Mouse (Mus musculus) liver, embryonic 12.5 days (tissue): ENCODE measurements at regions not wholly inside any gene's neighbourhood (a gene's known extent, or its start where the extent isn't known, plus 50 kb on each side); places are given as distances from the start of the nearest gene placed in this dataset.

Source experiments
- ATAC-seq: fragments of 200-750 bp; cut with Nextera tagmentation; 2 replicates; pipeline ENCODE4 v1.8.0; 2017; ENCODE audit warnings: moderate number of reproducible peaks, mild to moderate bottlenecking, moderate library complexity
- H3K27ac ChIP-seq: fragments of 300-500 bp; sonication (generic); 2 replicates; pipeline ENCODE4 v1.5.1; 2016; ENCODE audit warnings: mild to moderate bottlenecking
- H3K27me3 ChIP-seq: fragments of 300-500 bp; sonication (generic); replicated peaks from 2 replicates; pipeline ENCODE4 v1.6.1; 2016; ENCODE audit warnings: mild to moderate bottlenecking, moderate library complexity
- H3K36me3 ChIP-seq: fragments of 300-500 bp; sonication (generic); 2 replicates; pipeline ENCODE4 v1.6.1; 2016; ENCODE audit warnings: mild to moderate bottlenecking, moderate library complexity
- H3K4me1 ChIP-seq: fragments of 300-500 bp; sonication (generic); 2 replicates; pipeline ENCODE4 v1.6.1; 2016
- H3K4me2 ChIP-seq: fragments of 300-500 bp; sonication (generic); 2 replicates; pipeline ENCODE4 v1.6.1; 2016; ENCODE audit warnings: mild to moderate bottlenecking, moderate library complexity
- H3K4me3 ChIP-seq: fragments of 300-500 bp; sonication (generic); 2 replicates; pipeline ENCODE4 v1.5.1; 2016; ENCODE audit warnings: mild to moderate bottlenecking, moderate library complexity
- H3K9ac ChIP-seq: fragments of 300-500 bp; sonication (generic); 2 replicates; pipeline ENCODE4 v1.6.1; 2016; ENCODE audit warnings: mild to moderate bottlenecking, moderate library complexity
- H3K9me3 ChIP-seq: fragments of 300-500 bp; sonication (generic); replicated peaks from 2 replicates; pipeline ENCODE4 v1.6.1; 2016; ENCODE audit warnings: mild to moderate bottlenecking, moderate library complexity
- WGBS: fragments of 180-500 bp; shearing (Covaris S2); methylation state at CpG from one replicate; pipeline ENCODE4 v1.1.7; 2016; ENCODE audit not compliant: insufficient replicate concordance; 5-methylcytosine and 5-hydroxymethylcytosine counted together

- H3K36me3 ChIP-seq = no peaks in the 10 kb centered on the region
- no peak overlapping the region for H3K4me2 ChIP-seq
- H3K27me3 ChIP-seq = no peaks in the 10 kb centered on the region
- no peak overlapping the region for H3K9ac ChIP-seq
- no peaks in the 10 kb centered on the region for H3K9me3 ChIP-seq
- ATAC-seq = no peak
- H3K4me3 ChIP-seq = no peak overlapping the region
- H3K4me1 ChIP-seq = no peaks in the 10 kb centered on the region
- WGBS = 49% methylated on average over 1 of the region's 1 CpGs
- no peak overlapping the region for H3K27ac ChIP-seq
These were observed 107.3 kb upstream of the Paqr3 start for GRCm38 (mm10) chr5:97218712-97219111.

GRCm38 (mm10) chr5:97205606-97206005 lies 94.2 kb upstream of the Paqr3 start:
- no peaks in the 10 kb centered on the region for H3K4me1 ChIP-seq
- H3K27me3 ChIP-seq = no peaks in the 10 kb centered on the region
- no peak overlapping the region for H3K9ac ChIP-seq
- no peak for ATAC-seq
- no peaks in the 10 kb centered on the region for H3K36me3 ChIP-seq
- 54% methylated on average over 4 of the region's 4 CpGs for whole genome bisulfite sequencing
- H3K4me3 ChIP-seq = no peak overlapping the region
- H3K27ac ChIP-seq = no peak overlapping the region
- no peaks in the 10 kb centered on the region for H3K9me3 ChIP-seq
- H3K4me2 ChIP-seq = no peak overlapping the region

GRCm38 (mm10) chr5:97204337-97204736 lies 92.9 kb upstream of the Paqr3 start:
- H3K9me3 ChIP-seq = no peaks in the 10 kb centered on the region
- no peaks in the 10 kb centered on the region for H3K36me3 ChIP-seq
- H3K4me3 ChIP-seq = no peak overlapping the region
- no peak overlapping the region for H3K9ac ChIP-seq
- H3K4me2 ChIP-seq = no peak overlapping the region
- H3K4me1 ChIP-seq = no peaks in the 10 kb centered on the region
- no peak overlapping the region for H3K27ac ChIP-seq
- no peaks in the 10 kb centered on the region for H3K27me3 ChIP-seq
- WGBS = 52% methylated on average over 2 of the region's 2 CpGs
- ATAC-seq = no peak

- Histone ChIP-seq H3K4me1 (no peaks in the 10 kb centered on the region), H3K36me3 (no peaks in the 10 kb centered on the region), H3K4me3 (no peak overlapping the region), H3K9me3 (no peaks in the 10 kb centered on the region), H3K27me3 (no peaks in the 10 kb centered on the region), H3K27ac (no peak overlapping the region), H3K4me2 (no peak overlapping the region), H3K9ac (no peak overlapping the region)
- no peak for ATAC-seq
- WGBS = 70% methylated on average over 1 of the region's 1 CpGs
These were observed 92.2 kb upstream of the Paqr3 start for GRCm38 (mm10) chr5:97203646-97204045.

GRCm38 (mm10) chr5:97202557-97202956 lies 91.2 kb upstream of the Paqr3 start:
- Histone ChIP-seq H3K9ac (no peak overlapping the region), H3K4me1 (no peaks in the 10 kb centered on the region), H3K9me3 (no peaks in the 10 kb centered on the region), H3K4me2 (no peak overlapping the region), H3K27me3 (no peaks in the 10 kb centered on the region), H3K4me3 (no peak overlapping the region), H3K27ac (no peak overlapping the region), H3K36me3 (no peaks in the 10 kb centered on the region)
- WGBS = 56% methylated on average over 3 of the region's 3 CpGs
- ATAC-seq = no peak

- no peak overlapping the region for H3K9ac ChIP-seq
- H3K4me2 ChIP-seq = no peak overlapping the region
- H3K4me1 ChIP-seq = no peaks in the 10 kb centered on the region
- no peak overlapping the region for H3K4me3 ChIP-seq
- no peaks in the 10 kb centered on the region for H3K9me3 ChIP-seq
- no peak overlapping the region for H3K27ac ChIP-seq
- no peak for ATAC-seq
- H3K36me3 ChIP-seq = no peaks in the 10 kb centered on the region
- no peaks in the 10 kb centered on the region for H3K27me3 ChIP-seq
- WGBS = 69% methylated on average over 4 of the region's 4 CpGs
These were observed 89.3 kb upstream of the Paqr3 start for GRCm38 (mm10) chr5:97200655-97201054.

GRCm38 (mm10) chr5:97195281-97195660 lies 83.9 kb upstream of the Paqr3 start:
- no peaks in the 10 kb centered on the region for H3K4me1 ChIP-seq
- WGBS = 66% methylated on average over 10 of the region's 10 CpGs
- no peak overlapping the region for H3K4me3 ChIP-seq
- no peak for ATAC-seq
- H3K36me3 ChIP-seq = no peaks in the 10 kb centered on the region
- H3K27ac ChIP-seq = no peak overlapping the region
- no peak overlapping the region for H3K9ac ChIP-seq
- H3K4me2 ChIP-seq = no peak overlapping the region
- H3K9me3 ChIP-seq = no peaks in the 10 kb centered on the region
- H3K27me3 ChIP-seq = no peaks in the 10 kb centered on the region

GRCm38 (mm10) chr5:97194656-97195280 lies 83.4 kb upstream of the Paqr3 start:
- no peaks in the 10 kb centered on the region for H3K4me1 ChIP-seq
- no peak overlapping the region for H3K4me3 ChIP-seq
- H3K4me2 ChIP-seq = no peak overlapping the region
- H3K27me3 ChIP-seq = no peaks in the 10 kb centered on the region
- H3K9ac ChIP-seq = no peak overlapping the region
- no peak for ATAC-seq
- no peak overlapping the region for H3K27ac ChIP-seq
- H3K36me3 ChIP-seq = no peaks in the 10 kb centered on the region
- 71% methylated on average over 11 of the region's 11 CpGs for WGBS
- no peaks in the 10 kb centered on the region for H3K9me3 ChIP-seq

GRCm38 (mm10) chr5:97192656-97193055 lies 81.3 kb upstream of the Paqr3 start:
- no peak for ATAC-seq
- H3K4me3 ChIP-seq = no peak overlapping the region
- no peaks in the 10 kb centered on the region for H3K36me3 ChIP-seq
- no peak overlapping the region for H3K4me2 ChIP-seq
- H3K4me1 ChIP-seq = no peaks in the 10 kb centered on the region
- no peaks in the 10 kb centered on the region for H3K27me3 ChIP-seq
- H3K9ac ChIP-seq = no peak overlapping the region
- no peak overlapping the region for H3K27ac ChIP-seq
- 75% methylated on average over 13 of the region's 13 CpGs for WGBS
- H3K9me3 ChIP-seq = no peaks in the 10 kb centered on the region

GRCm38 (mm10) chr5:97190695-97191094 lies 79.3 kb upstream of the Paqr3 start:
- Histone ChIP-seq H3K4me3 (no peak overlapping the region), H3K27ac (no peak overlapping the region), H3K4me1 (no peaks in the 10 kb centered on the region), H3K4me2 (no peak overlapping the region), H3K27me3 (no peaks in the 10 kb centered on the region), H3K9ac (no peak overlapping the region), H3K36me3 (no peaks in the 10 kb centered on the region), H3K9me3 (no peaks in the 10 kb centered on the region)
- 70% methylated on average over 3 of the region's 3 CpGs for WGBS
- ATAC-seq = no peak

- no peaks in the 10 kb centered on the region for H3K27me3 ChIP-seq
- H3K4me1 ChIP-seq = no peaks in the 10 kb centered on the region
- H3K9ac ChIP-seq = no peak overlapping the region
- whole genome bisulfite sequencing = 78% methylated on average over 9 of the region's 9 CpGs
- no peak for ATAC-seq
- H3K4me2 ChIP-seq = no peak overlapping the region
- H3K4me3 ChIP-seq = no peak overlapping the region
- no peak overlapping the region for H3K27ac ChIP-seq
- no peaks in the 10 kb centered on the region for H3K36me3 ChIP-seq
- no peaks in the 10 kb centered on the region for H3K9me3 ChIP-seq
These were observed 73.1 kb upstream of the Paqr3 start for GRCm38 (mm10) chr5:97184512-97184911.

- ATAC-seq = no peak
- Histone ChIP-seq H3K27me3 (no peaks in the 10 kb centered on the region), H3K4me1 (no peaks in the 10 kb centered on the region), H3K27ac (no peak overlapping the region), H3K4me2 (no peak overlapping the region), H3K4me3 (no peak overlapping the region), H3K36me3 (no peaks in the 10 kb centered on the region), H3K9ac (no peak overlapping the region), H3K9me3 (no peaks in the 10 kb centered on the region)
- 86% methylated on average over 1 of the region's 1 CpGs for WGBS
These were observed 69.9 kb upstream of the Paqr3 start for GRCm38 (mm10) chr5:97181249-97181648.

- H3K4me3 ChIP-seq = no peak overlapping the region
- no peak overlapping the region for H3K27ac ChIP-seq
- no peak for ATAC-seq
- no peaks in the 10 kb centered on the region for H3K36me3 ChIP-seq
- WGBS = 75% methylated on average over 8 of the region's 8 CpGs
- no peaks in the 10 kb centered on the region for H3K27me3 ChIP-seq
- no peaks in the 10 kb centered on the region for H3K4me1 ChIP-seq
- no peaks in the 10 kb centered on the region for H3K9me3 ChIP-seq
- H3K4me2 ChIP-seq = no peak overlapping the region
- H3K9ac ChIP-seq = no peak overlapping the region
These were observed 63.0 kb upstream of the Paqr3 start for GRCm38 (mm10) chr5:97174446-97174845.
